Mouse (Mus musculus) olfactory bulb, adult 2 months (tissue): Measurements from ENCODE around the gene Tes.

Experiments used
- CTCF ChIP-seq: fragments of 200-500 bp; IDR thresholded peaks from 2 replicates; pipeline ENCODE4 v1.5.1; 2012; ENCODE audit warnings: low read depth, mild to moderate bottlenecking, low read length, moderate library complexity; ENCODE audit not compliant: insufficient read depth
- POLR2A ChIP-seq: fragments of 200-500 bp; IDR thresholded peaks from 2 replicates; pipeline ENCODE4 v1.6.1; 2012; ENCODE audit warnings: mild to moderate bottlenecking, low read depth, low read length, moderate library complexity; ENCODE audit not compliant: insufficient read depth

GRCm38 (mm10) chr6:17051432-17052025 lies 13.4 kb upstream of the Tes start:
- TF ChIP-seq CTCF (no peak), POLR2A (no peak)
